Mouse (Mus musculus): ENCODE data around the gene Vamp5. TPM values are rescaled to one million over a fixed set of nuclear protein-coding genes. Genes with fewer than 3 reads are reported as not detected.

Vamp5 gene
- 38.0 and 73.4 TPM in 2 replicates for polyA plus RNA-seq (2012)

DNA sequence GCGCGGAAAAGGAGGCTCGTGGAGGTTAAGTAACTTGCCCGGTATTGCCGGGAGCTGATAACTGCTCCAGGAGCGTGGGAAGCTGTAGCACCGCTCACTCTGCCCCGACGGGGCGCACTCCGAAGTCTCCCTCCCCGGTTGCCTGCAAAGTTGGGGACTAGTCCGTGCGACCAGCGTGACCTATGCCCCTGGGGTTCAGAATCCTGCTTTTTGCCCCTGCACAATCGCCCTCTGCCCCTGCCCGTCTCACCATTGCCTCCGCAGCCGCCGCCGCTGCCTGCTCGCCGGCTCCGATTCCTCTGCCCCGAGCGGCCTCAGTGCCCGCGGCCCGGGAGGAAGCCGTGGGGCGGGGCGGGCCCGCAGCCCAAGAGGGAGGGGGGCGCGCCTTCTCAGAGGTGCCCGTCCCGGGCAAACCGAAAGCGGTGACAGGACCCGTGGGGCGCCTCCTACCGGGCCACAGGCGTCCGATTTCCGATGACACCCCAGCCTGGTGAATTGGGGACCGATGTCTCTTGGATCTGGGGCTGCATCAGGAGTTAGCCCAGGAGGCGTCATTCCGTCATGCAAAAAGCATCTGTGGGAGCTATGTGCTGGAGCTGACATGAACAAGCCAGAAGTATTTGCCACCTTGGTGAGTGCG, at the start of gene Vamp5:
Vamp5 (minus strand) TSS at position 338 of the 640 bp plus-strand sequence.

DNA sequence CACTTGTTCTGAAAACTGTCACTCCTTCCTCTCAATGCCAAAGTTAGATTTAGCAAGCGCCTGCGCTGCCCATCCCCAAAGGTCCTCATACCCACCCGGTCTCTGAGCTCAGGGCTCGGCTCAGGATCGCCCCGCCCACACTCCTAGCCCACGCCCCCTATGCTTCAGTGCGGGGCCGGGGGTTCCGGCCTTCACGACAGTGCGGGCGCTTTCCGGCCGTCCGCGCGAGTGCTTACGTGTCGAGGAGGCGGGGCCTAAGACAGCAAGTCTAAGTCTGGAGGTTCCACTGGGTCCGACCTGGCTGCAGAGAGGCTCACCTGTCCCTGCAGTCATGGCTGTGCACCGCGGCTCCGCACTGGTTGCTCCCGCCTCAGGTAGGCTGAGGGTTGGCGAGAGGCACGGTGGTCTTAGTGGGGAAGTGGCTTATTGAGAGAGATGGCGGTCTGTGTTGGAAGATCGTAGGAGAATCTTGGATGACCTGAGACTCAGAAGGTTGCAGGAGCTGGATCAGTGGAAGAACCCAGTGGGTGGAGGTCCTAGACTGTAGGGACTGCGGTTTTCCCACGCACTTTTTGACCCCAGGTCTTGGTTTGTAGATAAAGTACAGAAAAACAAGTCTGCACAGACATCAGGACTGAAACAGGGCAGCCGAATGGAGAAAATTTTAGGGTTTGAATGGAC, 33.9 kb upstream of the Vamp5 start, which contains the start of gene Ggcx:
Ggcx (plus strand) TSS at position 233 of the 681 bp plus-strand sequence.

DNA sequence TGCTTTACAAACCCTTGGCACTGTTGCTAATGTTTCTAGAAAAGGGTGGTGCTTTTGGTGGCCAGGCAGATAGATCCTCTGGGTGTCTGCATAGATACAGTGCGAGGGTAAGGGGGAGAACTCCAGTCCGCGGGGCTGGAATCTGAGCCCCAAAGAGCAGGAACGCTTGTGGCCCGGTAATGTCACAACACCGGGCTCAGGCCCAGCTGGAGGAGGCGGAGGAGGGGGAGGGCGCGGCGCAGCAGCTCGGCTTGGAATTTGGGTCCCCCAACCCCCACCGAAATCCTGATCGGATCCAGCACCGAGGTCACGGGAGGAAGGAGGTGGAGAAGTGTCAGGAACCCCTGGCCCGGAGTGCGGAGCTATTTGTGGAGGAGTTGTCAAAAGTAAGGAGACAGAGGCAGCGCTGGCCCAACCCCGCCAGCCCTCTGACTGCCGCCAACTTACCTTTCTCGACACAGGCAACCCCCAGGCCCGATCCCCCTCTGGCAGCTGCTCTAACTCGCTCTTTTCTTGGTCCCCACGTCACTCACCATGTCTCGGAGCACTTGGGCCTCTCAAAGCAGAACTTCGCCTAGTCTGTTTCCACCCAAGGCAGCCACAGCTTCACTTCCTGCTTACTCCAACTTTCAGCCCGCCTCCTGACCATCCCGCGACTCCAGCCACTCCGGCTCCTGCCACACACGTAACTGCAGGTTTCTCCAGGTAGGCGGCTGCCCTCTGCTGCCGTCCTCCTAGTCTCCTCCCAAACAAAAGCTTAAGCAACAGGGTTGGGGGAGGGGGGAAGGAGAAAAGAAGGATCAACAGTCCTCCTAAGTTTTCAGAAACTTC, 9.9 kb upstream of the Vamp5 start, which contains the start of gene Vamp8:
Vamp8 (minus strand) TSS at position 763 of the 831 bp plus-strand sequence.

DNA sequence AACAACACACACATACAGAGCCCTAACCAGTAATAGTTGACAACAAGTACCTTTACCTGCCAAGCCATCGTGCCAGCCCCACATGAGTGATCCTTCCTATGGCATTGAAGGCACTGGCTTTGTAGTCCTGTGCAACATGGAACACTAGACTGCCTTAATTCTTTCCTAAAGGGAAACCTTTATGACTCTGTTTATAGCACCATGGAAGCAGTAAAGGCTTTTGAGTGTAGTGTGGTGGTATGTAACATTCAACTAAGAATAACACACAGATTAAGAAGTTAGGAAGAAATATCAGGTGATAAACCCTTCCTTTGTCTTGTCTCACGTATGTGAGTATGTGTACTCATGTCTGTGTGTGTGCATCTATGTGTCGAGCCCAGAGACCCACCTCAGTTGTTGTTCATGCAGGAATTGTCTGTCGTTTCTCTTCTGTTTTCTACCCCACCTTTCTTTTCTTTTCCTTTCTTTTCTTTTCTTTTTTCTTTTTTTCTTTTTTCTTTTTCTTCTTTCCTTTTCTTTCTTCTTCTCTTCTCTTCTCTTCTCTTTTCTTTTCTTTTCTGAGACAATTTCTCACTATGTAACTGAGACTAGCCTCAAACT, 13.3 kb downstream of the Vamp5 start, which contains the start of gene Rnf181:
Rnf181 (minus strand) TSS at position 113 of the 600 bp plus-strand sequence.

DNA sequence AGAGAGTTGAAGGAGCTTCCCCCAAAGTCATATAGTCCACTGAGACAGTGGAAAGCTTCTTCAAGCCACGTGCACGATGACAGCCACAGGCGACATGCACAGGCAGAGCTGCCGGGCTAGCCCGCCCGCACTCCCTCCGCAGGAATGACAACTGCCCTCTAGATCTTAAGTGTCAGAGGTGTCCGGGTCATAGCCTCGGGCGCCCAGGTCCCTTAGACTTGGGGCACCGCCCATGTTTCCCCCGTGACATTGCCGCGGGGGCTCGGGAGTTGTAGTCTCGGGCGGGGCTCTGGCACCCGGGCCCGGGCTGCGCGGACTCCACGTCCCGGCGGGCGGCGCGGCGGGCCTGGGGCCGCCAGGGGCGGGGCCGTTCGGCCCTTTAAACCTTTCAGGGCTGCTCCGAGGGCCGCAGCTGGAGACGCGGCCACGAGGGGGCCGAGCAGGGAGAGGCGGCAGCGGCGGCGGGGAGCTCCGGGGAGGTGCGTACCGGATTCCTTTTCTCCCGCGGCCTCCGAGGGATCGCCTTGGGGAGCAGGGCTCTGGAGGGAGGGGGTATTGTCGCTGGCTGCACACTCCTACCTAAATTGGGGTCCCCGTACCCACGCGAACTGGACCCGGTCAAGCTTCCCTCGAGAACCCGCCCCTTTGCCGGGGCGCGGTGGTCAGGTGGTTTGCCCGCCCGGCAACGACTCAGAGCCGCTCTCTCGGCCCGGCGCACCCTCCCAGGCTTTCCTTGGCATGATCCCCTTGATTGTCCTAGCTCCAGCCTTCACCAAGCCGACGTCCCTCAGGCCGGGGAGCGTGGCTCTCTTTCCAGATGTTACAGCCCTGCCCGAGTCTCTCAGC, 25.0 kb downstream of the Vamp5 start, which contains the start of gene Tmem150a:
Tmem150a (plus strand) TSS at position 382 of the 846 bp plus-strand sequence.

DNA sequence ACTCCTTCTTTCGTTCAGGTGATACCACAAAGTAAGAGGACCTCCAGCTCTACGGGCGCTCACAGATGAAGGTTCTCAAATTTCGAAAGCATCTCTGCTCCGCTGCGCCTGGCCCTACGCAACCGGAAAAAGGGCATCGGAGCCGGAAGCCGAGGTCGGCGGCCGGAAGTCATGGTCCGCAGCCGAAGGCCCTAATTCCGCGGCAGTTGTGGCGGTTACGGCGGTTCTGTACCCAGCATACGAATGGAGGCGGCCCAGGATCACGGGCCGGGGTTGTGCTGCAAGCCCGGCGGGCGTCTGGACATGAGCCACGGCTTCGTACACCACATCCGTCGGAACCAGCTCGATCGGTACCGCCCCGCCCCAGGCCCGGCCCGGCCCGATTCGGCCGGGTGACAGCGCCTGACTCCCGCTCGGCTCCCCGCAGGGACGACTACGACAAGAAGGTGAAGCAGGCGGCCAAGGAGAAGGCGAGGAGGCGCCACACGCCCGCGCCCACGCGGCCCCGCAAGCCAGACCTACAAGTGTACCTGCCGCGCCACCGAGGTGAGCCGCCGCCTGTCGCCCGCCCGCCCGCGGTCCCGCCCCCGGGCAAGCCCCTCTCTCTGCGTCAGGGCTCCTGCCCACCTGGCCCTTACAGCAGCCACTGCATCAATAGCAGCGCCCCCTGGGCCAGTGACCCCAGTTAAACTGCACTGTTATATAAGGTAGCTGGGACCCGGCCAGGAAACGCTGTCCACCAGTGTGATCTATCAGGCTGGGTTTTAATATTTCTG, 32.9 kb downstream of the Vamp5 start, which contains the start of gene 0610030E20Rik:
0610030E20Rik (plus strand) TSS at position 152 of the 776 bp plus-strand sequence.

DNA sequence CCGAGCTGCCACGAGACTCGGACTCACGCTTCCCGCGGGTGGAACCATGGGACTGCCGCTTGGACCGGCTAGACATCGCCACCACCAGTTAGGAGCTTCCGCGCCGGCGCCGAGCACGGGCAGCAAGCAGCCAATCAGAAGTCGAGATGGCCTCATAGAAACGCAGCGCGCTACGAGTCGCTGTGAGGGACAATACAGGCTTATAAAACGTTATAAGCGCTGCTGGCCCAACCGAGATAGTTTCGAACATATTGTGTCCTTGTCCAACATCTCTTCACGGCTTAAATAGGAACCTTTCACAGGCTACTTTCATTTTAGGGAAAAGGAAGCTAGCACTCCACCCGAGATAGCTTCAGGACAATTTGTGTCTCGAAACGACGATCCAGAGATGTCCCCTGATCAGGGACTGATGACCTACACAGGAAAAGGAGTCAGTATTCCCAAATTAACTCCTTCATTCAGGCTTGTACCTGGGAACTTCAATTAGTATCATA, 35.1 kb downstream of the Vamp5 start, which contains the start of gene Usp39:
Usp39 (minus strand) TSS at position 111 of the 494 bp plus-strand sequence.

Other genes starting within 250 kb of the Vamp5 start
- 1.5 and 1.9 TPM in 2 replicates for gene Atoh8, start 144.9 kb downstream of the Vamp5 start, polyA plus RNA-seq (2012)
- 0.75 and 0.89 TPM in 2 replicates for gene Sftpb, start 75.9 kb downstream of the Vamp5 start, polyA plus RNA-seq (2012)
- gene Usp39, start 35.3 kb downstream of the Vamp5 start, polyA plus RNA-seq (2012): 19.2 and 20.5 TPM in 2 replicates
- 21.0 and 25.7 TPM in 2 replicates for gene 0610030E20Rik, start 33.2 kb downstream of the Vamp5 start, polyA plus RNA-seq (2012)
- 5.4 and 6.1 TPM in 2 replicates for gene Tmem150a, start 25.0 kb downstream of the Vamp5 start, polyA plus RNA-seq (2012)
- 53.5 and 54.0 TPM in 2 replicates for gene Rnf181, start 13.5 kb downstream of the Vamp5 start, polyA plus RNA-seq (2012)
- gene Vamp8, start 10.2 kb upstream of the Vamp5 start, polyA plus RNA-seq (2012): 101 and 138 TPM in 2 replicates
- 5.7 and 6.1 TPM in 2 replicates for gene Ggcx, start 33.8 kb upstream of the Vamp5 start, polyA plus RNA-seq (2012)
- gene Mat2a, start 59.1 kb upstream of the Vamp5 start, polyA plus RNA-seq (2012): 40.2 and 40.7 TPM in 2 replicates
- 0.05 TPM in 1 of 2 replicates, not detected in the other for gene Sh2d6, start 141.2 kb upstream of the Vamp5 start, polyA plus RNA-seq (2012)
- gene Capg, start 163.9 kb upstream of the Vamp5 start, polyA plus RNA-seq (2012): 83.9 and 86.4 TPM in 2 replicates
- 17.2 and 19.5 TPM in 2 replicates for gene Elmod3, start 217.9 kb upstream of the Vamp5 start, polyA plus RNA-seq (2012)
- gene Retsat, start 218.0 kb upstream of the Vamp5 start, polyA plus RNA-seq (2012): 26.8 and 28.9 TPM in 2 replicates
- 5.3 TPM in 2 replicates for gene Tgoln1, start 236.5 kb upstream of the Vamp5 start, polyA plus RNA-seq (2012)